Mouse (Mus musculus): ENCODE measurements around the gene Ddo. TPM values are rescaled to one million over a fixed set of nuclear protein-coding genes. Genes with fewer than 3 reads are reported as not detected.

Gene Ddo
- total RNA-seq, 1 experiment = not detected

DNA sequence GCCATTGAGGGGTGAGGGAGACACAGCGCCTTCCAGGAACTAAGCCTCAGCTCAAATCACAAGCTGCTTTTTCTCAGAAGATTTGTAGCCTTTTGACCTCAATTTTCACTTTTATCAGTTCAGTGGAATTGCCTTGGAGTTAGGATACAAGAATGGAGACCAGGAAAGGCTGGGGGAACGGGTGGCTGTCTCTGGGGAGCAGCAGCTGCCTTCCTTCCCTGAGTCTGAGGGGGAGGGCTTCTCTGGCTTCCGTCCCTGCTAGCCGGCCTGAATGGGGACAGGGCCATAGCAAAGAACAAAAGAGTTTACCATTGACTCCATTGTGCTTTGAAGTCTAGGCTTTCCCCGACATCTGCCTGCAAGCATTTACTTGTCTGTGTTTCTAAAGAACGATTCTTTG is 94.5 kb downstream of the Ddo start:
- Histone ChIP-seq H3K9ac (ENCODE audit: insufficient read depth, low read depth, low read length, poor library complexity, severe bottlenecking) (no peak overlapping the region), H3K9me3 (ENCODE audit: control insufficient read depth, insufficient read depth, low read depth, low read length) (no peaks in the 10 kb centered on the region), H3K27ac (ENCODE audit: insufficient read depth, low read depth, low read length, poor library complexity, severe bottlenecking) (no peak overlapping the region), H3K4me1 (ENCODE audit: control insufficient read depth in 2 of 2, insufficient read depth in 2 of 2, low read length in 2 of 2, poor library complexity in 1 of 2) (peaks cover 0 to 2% of the 10 kb centered on the region in 2 experiments; a peak in 1 of 4 replicates), H3K4me3 (ENCODE audit: insufficient read depth in 1 of 2, low read depth in 1 of 2, low read length in 2 of 2, poor library complexity in 1 of 2, severe bottlenecking in 1 of 2) (no peak overlapping the region), H3K36me3 (ENCODE audit: control insufficient read depth, insufficient read depth, low read length, poor library complexity, severe bottlenecking) (no peaks in the 10 kb centered on the region)
- no peak for DNase-seq (ENCODE audit: low read depth, low spot score)
- TF ChIP-seq CHD2 (IDR thresholded peaks at IDR 0.05; ENCODE audit: low read depth, low read length) (no peak), MAFK (IDR thresholded peaks at IDR 0.05; ENCODE audit: insufficient read depth, low read depth, low read length) (no peak), ZNF384 (IDR thresholded peaks at IDR 0.05; ENCODE audit: low read depth, low read length) (no peak), HCFC1 (IDR thresholded peaks at IDR 0.05; ENCODE audit: borderline replicate concordance, insufficient read depth, low read length) (no peak), ZC3H11A (IDR thresholded peaks at IDR 0.05; ENCODE audit: borderline replicate concordance, low read depth, low read length) (no peak)
- in situ Hi-C loops (cut with MboI; ENCODE audit: low sequenced_read_pairs in 2 of 2, unreplicated experiment in 2 of 2) = no loop called here

GRCm38 (mm10) chr10:40725066-40725465 is 95.3 kb downstream of the Ddo start:
- in situ Hi-C loops (cut with MboI; ENCODE audit: low sequenced_read_pairs in 2 of 2, unreplicated experiment in 2 of 2) = no loop called here
- Histone ChIP-seq H3K4me3 (ENCODE audit: insufficient read depth in 1 of 2, low read depth in 1 of 2, low read length in 2 of 2, poor library complexity in 1 of 2, severe bottlenecking in 1 of 2) (no peak overlapping the region), H3K27ac (ENCODE audit: insufficient read depth, low read depth, low read length, poor library complexity, severe bottlenecking) (no peak overlapping the region), H3K36me3 (ENCODE audit: control insufficient read depth, insufficient read depth, low read length, poor library complexity, severe bottlenecking) (no peaks in the 10 kb centered on the region), H3K9ac (ENCODE audit: insufficient read depth, low read depth, low read length, poor library complexity, severe bottlenecking) (no peak overlapping the region), H3K4me1 (ENCODE audit: control insufficient read depth in 2 of 2, insufficient read depth in 2 of 2, low read length in 2 of 2, poor library complexity in 1 of 2) (peaks cover 0 to 2% of the 10 kb centered on the region in 2 experiments; a peak in 1 of 4 replicates), H3K9me3 (ENCODE audit: control insufficient read depth, insufficient read depth, low read depth, low read length) (no peaks in the 10 kb centered on the region)
- TF ChIP-seq HCFC1 (IDR thresholded peaks at IDR 0.05; ENCODE audit: borderline replicate concordance, insufficient read depth, low read length) (no peak), ZNF384 (IDR thresholded peaks at IDR 0.05; ENCODE audit: low read depth, low read length) (no peak), ZC3H11A (IDR thresholded peaks at IDR 0.05; ENCODE audit: borderline replicate concordance, low read depth, low read length) (no peak), CHD2 (IDR thresholded peaks at IDR 0.05; ENCODE audit: low read depth, low read length) (no peak), MAFK (IDR thresholded peaks at IDR 0.05; ENCODE audit: insufficient read depth, low read depth, low read length) (no peak)
- no peak for DNase-seq (ENCODE audit: low read depth, low spot score)

GRCm38 (mm10) chr10:40725471-40725870 is 95.7 kb downstream of the Ddo start:
- H3K4me1 ChIP-seq (ENCODE audit: control insufficient read depth in 2 of 2, insufficient read depth in 2 of 2, low read length in 2 of 2, poor library complexity in 1 of 2) = peaks cover 0 to 2% of the 10 kb centered on the region in 2 experiments; a peak in 1 of 4 replicates
- no peaks in the 10 kb centered on the region for H3K9me3 ChIP-seq (ENCODE audit: control insufficient read depth, insufficient read depth, low read depth, low read length)
- TF ChIP-seq ZC3H11A (IDR thresholded peaks at IDR 0.05; ENCODE audit: borderline replicate concordance, low read depth, low read length) (no peak), MAFK (IDR thresholded peaks at IDR 0.05; ENCODE audit: insufficient read depth, low read depth, low read length) (no peak), ZNF384 (IDR thresholded peaks at IDR 0.05; ENCODE audit: low read depth, low read length) (no peak), CHD2 (IDR thresholded peaks at IDR 0.05; ENCODE audit: low read depth, low read length) (no peak), HCFC1 (IDR thresholded peaks at IDR 0.05; ENCODE audit: borderline replicate concordance, insufficient read depth, low read length) (no peak)
- H3K36me3 ChIP-seq (ENCODE audit: control insufficient read depth, insufficient read depth, low read length, poor library complexity, severe bottlenecking) = no peaks in the 10 kb centered on the region
- H3K27ac ChIP-seq (ENCODE audit: insufficient read depth, low read depth, low read length, poor library complexity, severe bottlenecking) = no peak overlapping the region
- DNase-seq (ENCODE audit: low read depth, low spot score) = no peak
- no peak overlapping the region for H3K4me3 ChIP-seq (ENCODE audit: insufficient read depth in 1 of 2, low read depth in 1 of 2, low read length in 2 of 2, poor library complexity in 1 of 2, severe bottlenecking in 1 of 2)
- in situ Hi-C loops (cut with MboI; ENCODE audit: low sequenced_read_pairs in 2 of 2, unreplicated experiment in 2 of 2) = no loop called here
- no peak overlapping the region for H3K9ac ChIP-seq (ENCODE audit: insufficient read depth, low read depth, low read length, poor library complexity, severe bottlenecking)

- no peak for TF ChIP-seq HCFC1 (IDR thresholded peaks at IDR 0.05; ENCODE audit: borderline replicate concordance, insufficient read depth, low read length)
- no peak for TF ChIP-seq MAFK (IDR thresholded peaks at IDR 0.05; ENCODE audit: insufficient read depth, low read depth, low read length)
- no peak for TF ChIP-seq ZNF384 (IDR thresholded peaks at IDR 0.05; ENCODE audit: low read depth, low read length)
- TF ChIP-seq CHD2 (IDR thresholded peaks at IDR 0.05; ENCODE audit: low read depth, low read length) = no peak
- no peak for TF ChIP-seq ZC3H11A (IDR thresholded peaks at IDR 0.05; ENCODE audit: borderline replicate concordance, low read depth, low read length)
- Histone ChIP-seq H3K9ac (ENCODE audit: insufficient read depth, low read depth, low read length, poor library complexity, severe bottlenecking) (no peak overlapping the region), H3K4me3 (ENCODE audit: insufficient read depth in 1 of 2, low read depth in 1 of 2, low read length in 2 of 2, poor library complexity in 1 of 2, severe bottlenecking in 1 of 2) (no peak overlapping the region), H3K9me3 (ENCODE audit: control insufficient read depth, insufficient read depth, low read depth, low read length) (no peaks in the 10 kb centered on the region), H3K4me1 (ENCODE audit: control insufficient read depth in 2 of 2, insufficient read depth in 2 of 2, low read length in 2 of 2, poor library complexity in 1 of 2) (peaks cover 0 to 2% of the 10 kb centered on the region in 2 experiments; a peak in 1 of 4 replicates), H3K36me3 (ENCODE audit: control insufficient read depth, insufficient read depth, low read length, poor library complexity, severe bottlenecking) (no peaks in the 10 kb centered on the region), H3K27ac (ENCODE audit: insufficient read depth, low read depth, low read length, poor library complexity, severe bottlenecking) (no peak overlapping the region)
- no peak for DNase-seq (ENCODE audit: low read depth, low spot score)
- in situ Hi-C loops (cut with MboI; ENCODE audit: low sequenced_read_pairs in 2 of 2, unreplicated experiment in 2 of 2) = no loop called here
Observed at GRCm38 (mm10) chr10:40726288-40726902, 96.6 kb downstream of the Ddo start.

Measured in ES-E14 (cell line).